Mouse (Mus musculus) monocyte, adult 5-6 weeks (primary cell): Measurements from ENCODE around the gene Vash2. TPM values are rescaled to one million over a fixed set of nuclear protein-coding genes. Genes with fewer than 3 reads are reported as not detected.

Experiments used
- ATAC-seq: fragments of 153-309, 156-312 bp; replicated peaks from 2 replicates; pipeline ENCODE4 v1.8.0; 2017; ENCODE audit warnings: mild to moderate bottlenecking; ENCODE audit not compliant: low TSS enrichment, insufficient number of reproducible peaks, severe bottlenecking, poor library complexity, low FRiP score
- total RNA-seq: library from RNA; stranded (forward); fragments of 200-1000, 200-491, 200-594 nt; gene quantifications from 3 replicates; pipeline ENCODE4 v1.2.3, GENCODE M21; 2017

Gene Vash2
- total RNA-seq, 1 experiment from 2014 or later: not detected

DNA sequence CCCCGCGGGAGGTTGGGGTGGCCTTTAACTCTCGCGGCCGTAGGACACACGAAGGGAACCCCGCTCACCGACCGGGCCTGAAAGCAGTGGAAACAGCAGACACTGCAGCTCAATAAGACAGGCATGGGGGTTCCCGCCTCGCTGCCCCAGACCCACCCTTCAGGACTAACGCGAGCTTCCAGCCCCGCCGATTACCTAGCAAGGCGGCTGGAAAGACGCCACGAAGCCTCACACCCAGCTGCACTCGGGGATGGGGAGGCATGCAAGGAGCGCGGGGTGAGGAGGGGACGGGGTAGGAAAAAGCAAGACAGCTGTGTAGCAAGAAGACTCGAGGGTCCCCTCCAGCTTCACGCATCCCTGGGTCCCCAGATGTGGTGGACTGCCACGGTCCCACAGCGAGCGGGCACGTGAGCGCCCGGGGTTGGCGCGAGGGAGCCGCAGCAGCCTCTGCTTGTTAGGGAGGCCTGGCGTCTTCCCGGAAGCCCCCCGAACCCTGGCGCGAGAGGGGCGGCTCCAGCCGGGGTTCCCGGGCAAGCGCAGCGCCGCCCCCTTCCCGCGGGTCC lies 504 bp downstream of the Vash2 start:
- no peak for ATAC-seq

GRCm38 (mm10) chr1:190978001-190978400 lies 1.1 kb downstream of the Vash2 start:
- no peak for ATAC-seq

GRCm38 (mm10) chr1:190976887-190977573 lies 2.1 kb downstream of the Vash2 start:
- ATAC-seq: no peak

DNA sequence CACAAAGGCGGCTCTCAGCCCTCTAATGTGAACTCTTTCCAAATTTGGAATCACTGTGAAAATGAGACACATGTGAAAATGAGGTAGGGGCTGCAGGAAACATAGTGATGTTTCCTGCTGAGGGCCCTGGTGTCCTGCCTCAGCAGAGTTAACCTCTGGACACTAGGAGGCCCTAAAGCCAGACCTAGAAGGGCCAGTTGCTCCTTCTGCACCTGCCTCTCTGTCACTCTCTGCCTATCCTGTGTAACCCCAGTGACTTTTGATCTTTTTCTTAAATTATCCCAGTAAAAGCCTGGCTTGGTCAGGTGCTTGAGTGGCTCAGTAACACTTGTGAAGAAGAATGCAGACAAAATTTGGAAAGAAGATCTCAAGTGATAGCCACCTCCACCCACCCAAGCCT lies 4.3 kb downstream of the Vash2 start:
- no peak for ATAC-seq

DNA sequence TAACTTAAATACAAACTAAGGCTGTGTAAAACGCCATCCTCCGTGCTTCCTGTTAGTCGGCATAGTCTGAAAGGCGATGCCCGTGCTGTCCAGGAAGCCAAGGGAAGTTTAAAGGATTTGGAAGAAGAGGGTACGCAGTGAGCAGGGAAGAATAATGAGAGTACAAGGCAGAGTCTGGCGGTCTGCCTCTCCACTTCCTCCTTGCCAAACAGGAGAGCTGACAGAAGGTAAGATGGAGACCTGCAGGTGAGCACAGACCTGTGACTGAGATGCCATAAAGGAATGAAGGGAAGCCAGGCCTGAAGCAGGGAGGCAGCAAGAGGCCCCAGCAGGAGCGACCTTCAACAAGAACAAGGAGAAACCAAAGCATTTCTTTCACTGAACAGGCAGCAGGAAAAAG lies 4.9 kb downstream of the Vash2 start:
- ATAC-seq: no peak

DNA sequence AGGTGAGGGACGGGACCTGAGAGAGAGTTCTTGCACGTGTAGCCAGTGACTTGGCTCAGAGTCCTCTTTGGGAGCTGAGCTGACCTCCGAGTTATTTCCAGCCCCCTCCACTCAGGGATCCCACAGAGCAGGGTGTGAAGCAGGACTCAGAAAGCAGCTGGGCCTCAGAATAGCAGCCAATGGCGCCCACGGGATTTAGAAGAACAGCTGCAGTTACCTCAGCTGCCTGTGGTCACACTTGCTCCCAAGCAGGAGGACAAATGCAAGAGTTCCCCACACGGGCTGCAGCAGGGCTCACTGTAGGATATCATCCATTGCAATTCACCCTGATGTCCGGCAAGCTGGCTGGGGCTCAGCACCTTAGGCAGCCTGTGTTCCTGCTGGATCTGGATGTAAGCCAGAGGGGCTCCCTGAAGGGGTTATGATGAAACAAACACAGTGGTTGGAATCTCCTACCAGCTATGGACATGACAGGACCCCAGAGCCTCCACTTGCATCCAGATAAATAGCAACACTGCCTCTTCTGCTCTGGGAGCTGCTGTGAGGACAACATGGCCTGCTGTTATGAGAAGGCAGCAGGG lies 6.4 kb downstream of the Vash2 start:
- no peak for ATAC-seq

- no peak for ATAC-seq
These were observed 7.1 kb downstream of the Vash2 start for GRCm38 (mm10) chr1:190971708-190972610.

- no peak for ATAC-seq
These were observed 11.1 kb downstream of the Vash2 start for GRCm38 (mm10) chr1:190968010-190968409.

DNA sequence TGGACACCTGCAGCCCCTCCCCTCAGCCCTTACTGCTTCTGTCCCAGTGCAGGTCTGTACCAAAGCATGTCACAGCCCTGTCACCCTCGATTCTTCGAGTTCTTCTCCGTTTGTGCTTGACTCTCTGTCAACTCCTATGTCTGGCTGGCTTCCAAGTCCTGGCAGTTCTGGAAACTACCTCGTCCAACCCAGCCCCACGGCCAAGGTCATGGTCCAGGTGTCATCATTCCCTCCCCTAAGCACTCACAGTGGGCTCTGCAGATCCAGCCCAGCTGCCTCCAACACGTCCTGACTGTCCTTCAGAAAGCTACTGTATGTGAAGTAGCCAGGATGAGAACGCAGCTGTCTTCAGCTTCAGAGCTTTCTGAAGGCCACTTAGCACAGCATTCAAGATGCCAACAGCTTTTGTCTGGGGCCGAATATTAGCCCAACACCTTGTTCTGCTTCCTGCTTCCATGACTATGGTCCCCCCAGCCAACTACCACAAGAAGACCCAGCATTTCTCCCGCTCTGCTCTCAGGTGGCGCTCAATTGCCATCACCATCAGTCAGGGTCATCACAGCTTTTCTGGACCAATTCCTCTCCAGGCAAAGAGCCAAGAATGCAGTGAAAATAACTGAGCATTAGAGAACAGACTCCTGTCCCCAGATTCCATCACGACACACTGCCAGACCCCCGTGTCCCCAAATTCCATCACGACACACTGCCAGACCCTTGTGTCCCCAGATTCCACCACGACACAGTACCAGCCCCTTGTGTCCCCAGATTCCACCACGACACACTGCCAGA lies 13.9 kb downstream of the Vash2 start:
- no peak for ATAC-seq

GRCm38 (mm10) chr1:190962760-190963159 lies 16.3 kb downstream of the Vash2 start:
- ATAC-seq: no peak

DNA sequence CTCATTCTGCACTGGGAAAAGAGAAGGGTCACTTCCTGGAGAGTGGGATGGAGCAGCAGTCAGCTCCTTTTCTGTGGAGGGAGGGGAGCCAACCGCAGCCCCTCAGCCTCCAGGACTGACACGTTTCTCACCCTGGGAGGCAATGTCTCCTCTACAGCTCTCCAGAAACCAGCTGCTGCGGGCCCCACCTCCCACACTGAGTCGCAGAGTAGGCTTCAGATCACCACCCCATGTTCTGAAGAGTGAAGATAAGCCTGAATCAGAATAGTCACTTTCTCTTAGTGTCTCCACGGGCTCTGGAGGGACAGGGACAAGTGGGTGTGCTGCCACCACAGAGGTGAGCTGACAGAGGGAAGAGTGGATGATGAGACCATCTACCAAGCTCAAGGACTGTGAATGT lies 20.3 kb downstream of the Vash2 start:
- no peak for ATAC-seq

DNA sequence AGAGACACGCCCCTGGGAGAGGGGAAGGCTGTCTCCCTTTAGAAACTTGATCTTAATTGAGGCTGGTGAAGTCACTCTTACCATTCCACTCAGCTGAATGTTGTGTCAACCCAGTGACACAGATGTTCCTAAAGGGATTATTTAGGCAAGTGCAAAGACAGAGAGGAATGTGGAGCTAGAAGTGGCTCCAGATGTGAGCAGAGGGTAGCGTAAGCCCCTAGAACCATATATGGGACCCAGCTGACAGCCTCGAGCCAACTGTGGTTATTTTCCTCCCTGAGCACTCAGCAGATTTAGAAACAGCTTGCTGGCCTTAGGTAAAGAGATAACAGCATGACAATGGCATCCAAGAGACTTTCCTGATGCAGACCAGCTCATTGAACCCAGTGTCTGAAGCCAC lies 26.1 kb downstream of the Vash2 start:
- ATAC-seq: no peak

GRCm38 (mm10) chr1:190951014-190951413 lies 28.1 kb downstream of the Vash2 start:
- no peak for ATAC-seq

DNA sequence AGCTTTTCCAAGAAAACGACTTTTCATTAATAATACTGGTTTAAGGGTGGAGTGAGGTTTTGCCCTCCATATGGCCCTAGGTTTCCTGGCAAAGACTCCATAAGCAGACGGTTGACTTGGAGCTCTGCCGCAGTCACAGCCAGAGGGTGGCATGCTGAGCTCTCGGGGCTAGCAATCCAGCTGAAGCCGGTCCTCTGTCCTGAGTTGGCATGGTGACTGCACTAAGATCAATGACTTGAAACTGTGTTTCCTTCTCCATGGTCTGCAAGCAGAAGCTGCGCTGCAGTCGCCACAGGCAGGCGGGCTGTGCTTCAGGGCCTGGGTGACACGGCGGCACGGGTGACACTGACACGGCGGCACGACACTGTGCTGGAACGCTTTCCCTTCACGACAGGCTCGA lies 30.2 kb downstream of the Vash2 start:
- ATAC-seq: no peak

- ATAC-seq: no peak
These were observed 30.7 kb downstream of the Vash2 start for GRCm38 (mm10) chr1:190948439-190948838.

- ATAC-seq: no peak
These were observed 31.1 kb downstream of the Vash2 start for GRCm38 (mm10) chr1:190947986-190948385.

DNA sequence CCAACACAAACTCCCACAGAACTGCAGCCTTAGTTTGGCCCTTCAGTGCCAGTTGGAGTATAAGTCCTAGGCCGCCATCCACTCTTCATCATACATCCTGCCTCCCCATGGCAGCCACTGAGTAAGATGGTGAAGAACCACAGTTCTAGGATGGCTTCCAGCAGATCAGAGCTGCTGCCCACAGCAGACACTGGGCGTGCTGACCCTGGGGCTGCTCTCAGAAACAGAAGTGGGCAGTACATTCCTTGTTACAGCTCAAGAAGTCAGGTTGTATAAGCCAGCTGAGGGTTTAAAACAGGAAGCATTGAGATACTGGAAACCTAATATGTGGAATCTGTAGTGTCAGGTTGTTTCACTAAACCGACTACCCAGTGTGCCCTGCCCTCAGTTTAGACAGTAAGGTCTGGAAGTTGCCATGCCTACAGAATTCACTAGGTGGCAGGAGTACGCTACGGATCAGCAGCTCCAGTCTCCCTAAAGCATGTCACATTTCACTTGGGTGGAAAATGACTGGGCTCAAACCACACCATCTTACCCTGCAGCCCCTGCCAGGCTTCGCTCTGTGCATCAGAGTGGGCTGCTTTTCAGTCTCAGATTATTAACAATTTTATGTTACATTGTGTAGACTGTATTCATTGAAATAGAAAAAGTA lies 34.9 kb downstream of the Vash2 start:
- ATAC-seq: peak; percentile 80

DNA sequence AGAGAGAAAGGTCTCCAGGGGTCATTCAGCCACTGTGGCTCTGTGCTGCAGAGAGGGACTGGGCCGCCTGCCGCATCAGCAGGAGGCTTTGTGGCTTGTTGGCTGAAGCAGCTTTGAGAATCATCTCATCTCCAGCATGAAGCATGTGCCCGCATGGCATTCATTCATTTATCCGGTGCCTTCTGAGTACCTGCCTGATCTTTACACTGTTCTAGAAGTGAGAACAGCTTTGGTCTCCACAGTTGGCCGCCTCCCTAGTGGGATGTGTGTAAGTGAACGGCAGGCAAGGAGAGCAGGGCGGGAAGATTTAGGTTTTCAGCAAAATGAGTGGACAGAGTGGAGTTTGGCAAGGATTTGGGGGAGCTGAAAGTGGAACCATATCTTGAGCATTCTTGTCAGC lies 39.3 kb downstream of the Vash2 start:
- no peak for ATAC-seq
